ENCODE assay signal across 8 mouse cellular contexts in genomic region chr14:101608519-101609368, GRCm38 (mm10). TPM values are rescaled to one million over a fixed set of nuclear protein-coding genes. Genes with fewer than 3 reads are reported as not detected.
DNase-seq lines count a peak whose midpoint lies in the region; ATAC-seq and TF ChIP-seq lines count a peak whose summit lies in the region.

Gene Tbc1d4, minus strand, starts transcription at chr14:101609191.

- DNase-seq in WW6 (ENCODE audit: low read depth, low spot score) = peak; percentile 59
- DNase-seq in cerebellum, postnatal 36 days = peak; percentile 85
- peak; percentile 90 for DNase-seq in gastrocnemius, adult 2 months
- DNase-seq in left cerebral cortex, adult 8-10 months (ENCODE audit: low spot score in 2 of 2) = peak; percentile 44 to 60
- DNase-seq in right cerebral cortex, adult 2 months (ENCODE audit: low spot score in 2 of 2) = peak; percentile 61 to 66
- DNase-seq in urinary bladder, postnatal 14 days (ENCODE audit: low spot score) = peak; percentile 84

- H3K4me1 ChIP-seq in hindbrain, embryonic 16.5 days (ENCODE audit: control insufficient read depth, insufficient read depth, low read depth, low read length) = peaks cover 8% of the 10 kb centered on the region

- WGBS in hindbrain, embryonic 16.5 days = under 1% methylated on average over 62 of the region's 62 CpGs

- no peaks in the 10 kb centered on the region for H3K9me3 ChIP-seq in hindbrain, embryonic 16.5 days (ENCODE audit: control insufficient read depth, low read length)

- H3K4me2 ChIP-seq in hindbrain, embryonic 16.5 days (ENCODE audit: low read length) = peak within 1 kb of the TSS; percentile 76

- peak; percentile 93 for ATAC-seq in hindbrain, embryonic 16.5 days
- ATAC-seq in megakaryocyte, adult 5-6 weeks (ENCODE audit: poor library complexity, severe bottlenecking) = peak; percentile 87

- peak within 1 kb of the TSS; percentile 68 for H3K9ac ChIP-seq in hindbrain, embryonic 16.5 days (ENCODE audit: low read depth, low read length)

- no peaks in the 10 kb centered on the region for H3K36me3 ChIP-seq in hindbrain, embryonic 16.5 days (ENCODE audit: control insufficient read depth, insufficient read depth, low read length)

- TF ChIP-seq CTCF in gastrocnemius, adult 2 months (IDR thresholded peaks at IDR 0.05) = peak; percentile 85

- H3K27me3 ChIP-seq in hindbrain, embryonic 16.5 days (replicated peaks; ENCODE audit: control insufficient read depth, insufficient read depth, low read length) = no peaks in the 10 kb centered on the region

- peak within 1 kb of the TSS; percentile 86 for H3K27ac ChIP-seq in gastrocnemius, adult 2 months
- peak within 1 kb of the TSS; percentile 74 for H3K27ac ChIP-seq in hindbrain, embryonic 16.5 days (ENCODE audit: low read depth, low read length)

- peak within 1 kb of the TSS; percentile 85 for H3K4me3 ChIP-seq in gastrocnemius, adult 2 months
- peak within 1 kb of the TSS; percentile 60 for H3K4me3 ChIP-seq in hindbrain, embryonic 16.5 days (ENCODE audit: low read length)

- intact Hi-C loops in gastrocnemius, adult 2 months (cut with DNase I) = loop anchor here (1.0 kb wide), 1 partner anchor 91 kb away; no protein-coding TSS in a partner anchor

RNA-seq across cellular contexts. Expression of gene Tbc1d4, which starts in this region (rescaled TPM):
- total RNA-seq in gastrocnemius, adult 2 months (2021) = 10 to 100 TPM; 28.8 to 62.9 TPM
- polyA plus RNA-seq in hindbrain, embryonic 16.5 days (2015; fragmentation: Nextera tagmentation; extraction: Ambion mirVana) = 9.3 and 10.8 TPM in 2 replicates
- 10 to 100 TPM; 11.3 to 13.9 (median 11.7) TPM for total RNA-seq in left cerebral cortex, adult 8-10 months (2022)
- 11.5 and 12.4 TPM in 2 replicates for total RNA-seq in megakaryocyte, adult 5-6 weeks (2015)
- 7.4 and 8.3 TPM in 2 replicates for total RNA-seq in megakaryocyte, adult 5-6 weeks (2017)

Comparison
In these comparisons a context has a peak if more than half of its experiments do, and no peak if none do; other contexts are left out.
1. Peak in every context shown above with its lines: DNase-seq, ATAC-seq, H3K4me3 ChIP-seq and H3K27ac ChIP-seq.